Mouse (Mus musculus) heart, postnatal 0 days (tissue): ENCODE data around the gene Ciita.

Experiments used
- CTCF ChIP-seq: IDR thresholded peaks from 2 replicates; pipeline ENCODE4 v1.5.1; 2016; ENCODE audit warnings: antibody characterized with exemption, control low read depth, low read depth
- EP300 ChIP-seq: IDR thresholded peaks from 2 replicates; pipeline ENCODE4 v1.6.1; 2016; ENCODE audit warnings: antibody characterized with exemption, low read depth

DNA sequence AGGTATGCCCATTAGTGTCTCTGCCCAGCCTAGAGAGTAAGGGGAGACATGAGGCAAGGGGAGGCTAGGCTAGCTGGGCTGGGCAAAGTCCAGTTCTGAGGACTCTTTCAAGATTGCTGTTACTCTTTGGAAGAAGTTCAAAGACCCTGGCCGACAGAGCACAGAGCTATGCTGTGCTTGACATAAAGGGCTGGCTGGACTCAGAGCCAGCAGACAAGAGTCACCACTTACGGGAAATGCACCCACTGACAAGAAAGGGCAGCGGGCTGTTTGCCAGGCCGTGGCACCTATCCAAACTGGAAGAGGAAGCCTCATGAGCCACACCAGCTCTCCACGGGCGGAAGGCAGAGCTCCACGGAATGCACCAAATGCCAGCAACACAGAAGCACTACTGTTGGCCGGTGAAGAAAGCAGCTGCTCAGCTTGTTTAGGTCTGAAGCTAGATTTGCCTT is 27.4 kb upstream of the Ciita start:
- no peak for TF ChIP-seq CTCF
- TF ChIP-seq EP300, result no peak
